Mouse (Mus musculus) forebrain, embryonic 16.5 days (tissue): ENCODE measurements around the gene Ykt6. TPM values are rescaled to one million over a fixed set of nuclear protein-coding genes. Genes with fewer than 3 reads are reported as not detected.
"Not testable (repeated sequence)": the region's sequence is repeated elsewhere in the genome, so short reads cannot be mapped to it uniquely, and the experiment has no call there.

Experiments
- ATAC-seq: fragments of 200-750 bp; cut with Nextera tagmentation; 2 replicates; pipeline ENCODE4 v1.8.0; 2017; ENCODE audit warnings: mild to moderate bottlenecking, moderate library complexity
- H3K27ac ChIP-seq: fragments of 300-500 bp; sonication (generic); 2 replicates; pipeline ENCODE4 v1.5.1; 2014; ENCODE audit warnings: low read length, control low read depth
- H3K27me3 ChIP-seq: fragments of 300-500 bp; sonication (generic); replicated peaks from 2 replicates; pipeline ENCODE4 v1.6.1; 2014; ENCODE audit warnings: low read length; ENCODE audit not compliant: control insufficient read depth, insufficient read depth
- H3K36me3 ChIP-seq: fragments of 300-500 bp; sonication (generic); 2 replicates; pipeline ENCODE4 v1.6.1; 2014; ENCODE audit not compliant: control insufficient read depth, insufficient read depth
- H3K4me1 ChIP-seq: fragments of 300-500 bp; sonication (generic); replicated peaks from 2 replicates; pipeline ENCODE4 v1.6.1; 2014; ENCODE audit warnings: low read length; ENCODE audit not compliant: control insufficient read depth, insufficient read depth
- H3K4me2 ChIP-seq: fragments of 300-500 bp; sonication (generic); 2 replicates; pipeline ENCODE4 v1.6.1; 2014; ENCODE audit warnings: mild to moderate bottlenecking, low read length, control low read depth
- H3K4me3 ChIP-seq: fragments of 300-500 bp; sonication (generic); replicated peaks from 2 replicates; pipeline ENCODE4 v1.5.1; 2014; ENCODE audit warnings: mild to moderate bottlenecking, low read length, control low read depth
- H3K9ac ChIP-seq: fragments of 300-500 bp; sonication (generic); replicated peaks from 2 replicates; pipeline ENCODE4 v1.6.1; 2014; ENCODE audit warnings: low read depth, low read length, control low read depth
- H3K9me3 ChIP-seq: fragments of 300-500 bp; sonication (generic); 2 replicates; pipeline ENCODE4 v1.6.1; 2016; ENCODE audit warnings: low read length; ENCODE audit not compliant: control insufficient read depth
- WGBS: fragments of 180-500 bp; shearing (Covaris S2); extraction: QIAGEN DNeasy Blood & Tissue Kit; methylation state at CpG from one replicate; pipeline ENCODE4 v1.1.7; 2014; 5-methylcytosine and 5-hydroxymethylcytosine counted together
- polyA plus RNA-seq: library from polyadenylated mRNA; unstranded; fragments of >200 nt; fragmentation: Nextera tagmentation; extraction: Ambion mirVana; gene quantifications from 2 replicates; pipeline ENCODE4 v1.2.1, GENCODE M21; 2015

The Ykt6 gene
- polyA plus RNA-seq, 1 experiment from 2014 or later: 111 TPM

DNA sequence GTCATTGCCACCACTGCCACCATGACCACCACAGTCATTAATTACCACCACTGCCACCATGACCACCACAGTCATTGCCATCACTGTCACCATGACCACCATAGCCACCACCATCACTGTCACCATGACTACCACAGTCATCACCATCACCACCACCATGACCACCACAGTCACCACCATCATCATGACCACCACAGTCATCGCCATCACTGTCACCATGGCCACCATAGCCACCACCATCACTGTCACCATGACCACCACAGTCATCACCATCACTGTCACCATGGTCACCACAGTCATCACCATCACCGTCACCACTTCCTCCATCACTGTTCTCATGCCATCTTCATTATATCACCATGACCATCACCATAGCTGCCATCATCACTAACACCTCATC lies 43.0 kb downstream of the Ykt6 start:
- H3K4me3 ChIP-seq: no peak overlapping the region
- no peak for ATAC-seq
- no peak overlapping the region for H3K27ac ChIP-seq
- no peak overlapping the region for H3K9ac ChIP-seq
- no peak overlapping the region for H3K4me2 ChIP-seq
- peaks cover 20% of the 10 kb centered on the region for H3K4me1 ChIP-seq
- H3K27me3 ChIP-seq: no peaks in the 10 kb centered on the region
- 98% methylated on average over 2 of the region's 2 CpGs for WGBS
- H3K36me3 ChIP-seq: no peaks in the 10 kb centered on the region; the same call in 1 of the 2 replicates
- H3K9me3 ChIP-seq: no peaks in the 10 kb centered on the region

DNA sequence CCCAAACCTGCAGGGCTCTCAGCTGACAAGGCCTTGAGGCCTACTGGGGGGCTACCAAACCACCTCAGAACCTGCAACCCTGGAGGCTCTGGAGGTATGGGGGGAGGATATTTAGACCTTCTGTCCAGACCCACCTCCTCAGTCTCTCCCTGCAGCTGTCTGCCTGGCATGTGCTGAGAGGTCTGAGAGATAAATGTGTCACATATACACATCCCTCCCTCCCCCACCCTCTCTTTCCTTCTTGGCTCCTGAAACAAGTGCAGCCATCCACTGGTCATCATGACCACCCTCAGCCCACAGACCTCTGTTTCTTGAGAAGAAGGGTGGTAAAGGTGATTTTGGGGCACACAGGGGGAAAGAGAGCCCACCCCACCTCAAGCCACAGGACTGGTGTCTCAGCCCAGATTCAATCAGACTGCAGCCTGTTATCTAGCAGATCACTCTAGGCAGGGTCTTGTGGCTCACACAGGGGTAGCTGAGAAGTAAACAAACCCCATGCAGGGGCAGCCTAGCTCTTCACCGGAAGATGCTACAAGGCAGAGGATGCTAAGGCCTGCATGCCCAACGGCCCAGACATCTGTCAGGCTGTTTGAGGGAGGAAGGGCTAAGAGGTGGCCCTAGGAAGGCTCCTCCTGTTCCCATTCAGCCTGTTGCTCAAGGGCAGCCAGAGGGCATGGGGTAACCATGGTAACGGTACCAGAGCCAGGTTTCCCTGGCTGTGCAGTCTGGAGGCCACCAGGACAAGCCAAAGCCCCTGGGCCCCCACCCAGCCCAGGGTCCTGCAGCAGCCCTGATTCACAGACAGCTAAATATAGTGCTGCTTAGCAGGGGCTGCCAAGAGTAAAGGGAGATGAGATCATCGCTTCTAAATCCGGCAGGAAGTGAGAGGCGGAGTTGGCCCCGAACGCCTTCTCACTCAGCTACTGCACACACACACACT lies 44.6 kb downstream of the Ykt6 start:
- no peak overlapping the region for H3K4me2 ChIP-seq
- H3K9ac ChIP-seq: 0 out of 2 replicates have a peak overlapping the region, but pooled peaks have one; percentile 17
- H3K4me3 ChIP-seq: no peak overlapping the region
- peaks cover 20% of the 10 kb centered on the region for H3K4me1 ChIP-seq
- H3K9me3 ChIP-seq: no peaks in the 10 kb centered on the region
- H3K27me3 ChIP-seq: no peaks in the 10 kb centered on the region
- H3K36me3 ChIP-seq: no peaks in the 10 kb centered on the region; the same call in 1 of the 2 replicates
- ATAC-seq: peak; percentile 93
- 4% methylated on average over 8 of the region's 8 CpGs for WGBS
- peak overlapping the region; percentile 85 for H3K27ac ChIP-seq

DNA sequence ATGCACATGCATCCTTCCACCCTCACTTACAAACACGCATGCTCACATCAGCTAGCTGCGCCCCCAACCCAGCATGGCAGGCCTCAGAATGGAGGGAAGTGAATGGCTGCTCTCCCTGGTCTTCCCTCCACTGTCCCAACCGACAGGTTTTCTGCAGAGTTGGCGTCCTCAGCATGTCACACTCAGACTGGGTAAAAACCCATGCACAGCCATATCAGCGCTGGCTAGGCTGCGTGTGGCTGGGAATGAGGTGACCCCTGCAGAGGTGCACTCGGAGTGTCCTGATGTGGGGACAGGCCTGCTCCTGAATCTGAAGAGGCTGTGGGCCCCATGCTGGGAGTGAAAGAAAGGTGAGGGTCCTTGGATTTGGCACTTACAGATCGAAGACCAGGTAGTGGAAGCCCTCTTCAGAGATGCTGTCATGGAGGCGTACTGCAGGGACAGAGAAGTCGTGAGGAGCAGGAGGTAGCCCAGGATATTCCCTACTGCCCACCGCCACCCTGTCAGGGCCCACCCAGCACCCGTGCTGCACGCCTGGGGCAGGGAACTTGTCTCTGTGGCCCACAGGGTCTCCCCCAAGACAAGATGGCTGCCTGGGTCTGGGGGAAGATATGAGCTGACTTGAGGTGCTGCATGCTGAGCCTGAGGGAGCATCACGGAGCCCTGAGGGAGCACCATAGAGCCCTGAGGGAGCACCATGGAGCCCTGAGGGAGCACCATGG lies 45.6 kb downstream of the Ykt6 start:
- Histone ChIP-seq H3K9ac (peak overlapping the region; percentile 26; the same call in 1 of the 2 replicates), H3K4me3 (no peak overlapping the region), H3K36me3 (no peaks in the 10 kb centered on the region; the same call in 1 of the 2 replicates), H3K4me1 (peaks cover 20% of the 10 kb centered on the region), H3K4me2 (no peak overlapping the region), H3K27me3 (no peaks in the 10 kb centered on the region), H3K27ac (peak overlapping the region; percentile 69), H3K9me3 (no peaks in the 10 kb centered on the region)
- 75% methylated on average over 14 of the region's 14 CpGs for WGBS
- ATAC-seq: peak; percentile 34; the same call in 1 of the 2 replicates

DNA sequence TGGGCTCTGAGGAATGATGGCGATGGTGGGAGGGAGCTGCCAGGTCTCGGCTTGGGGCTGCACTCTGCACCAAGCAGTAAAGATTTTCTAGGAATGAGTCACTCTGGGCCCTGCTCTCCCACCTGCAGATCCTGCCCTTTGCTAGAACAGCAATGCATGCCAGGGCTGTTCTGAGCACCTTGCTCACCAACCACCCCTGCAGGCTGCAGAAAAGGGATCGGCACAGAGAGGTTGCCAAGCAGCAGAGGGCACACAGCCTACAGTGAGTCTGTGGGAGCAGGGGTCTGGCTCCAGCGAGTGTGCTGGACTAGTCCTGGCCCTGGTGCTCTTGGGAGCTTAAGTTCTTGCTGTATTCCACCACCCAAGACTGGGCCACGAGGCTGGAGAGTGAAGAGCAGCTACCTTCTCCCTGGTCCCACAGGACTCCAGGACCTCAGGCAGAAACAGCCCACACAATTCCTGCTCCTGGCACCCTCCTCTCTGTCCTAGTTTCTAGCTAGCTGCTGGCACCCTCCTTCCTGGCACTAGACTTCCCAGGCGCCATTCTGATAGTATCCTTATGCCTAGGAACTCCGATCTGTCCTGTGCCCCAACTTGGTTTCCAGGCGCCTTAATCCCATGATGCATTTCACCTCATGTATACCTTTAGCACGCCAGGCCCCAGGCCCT lies 46.6 kb downstream of the Ykt6 start:
- Histone ChIP-seq H3K4me2 (no peak overlapping the region), H3K27me3 (no peaks in the 10 kb centered on the region), H3K27ac (no peak overlapping the region), H3K4me1 (peaks cover 20% of the 10 kb centered on the region), H3K9ac (no peak overlapping the region), H3K4me3 (no peak overlapping the region), H3K9me3 (no peaks in the 10 kb centered on the region), H3K36me3 (no peaks in the 10 kb centered on the region; the same call in 1 of the 2 replicates)
- 77% methylated on average over 9 of the region's 9 CpGs for WGBS
- ATAC-seq: no peak

DNA sequence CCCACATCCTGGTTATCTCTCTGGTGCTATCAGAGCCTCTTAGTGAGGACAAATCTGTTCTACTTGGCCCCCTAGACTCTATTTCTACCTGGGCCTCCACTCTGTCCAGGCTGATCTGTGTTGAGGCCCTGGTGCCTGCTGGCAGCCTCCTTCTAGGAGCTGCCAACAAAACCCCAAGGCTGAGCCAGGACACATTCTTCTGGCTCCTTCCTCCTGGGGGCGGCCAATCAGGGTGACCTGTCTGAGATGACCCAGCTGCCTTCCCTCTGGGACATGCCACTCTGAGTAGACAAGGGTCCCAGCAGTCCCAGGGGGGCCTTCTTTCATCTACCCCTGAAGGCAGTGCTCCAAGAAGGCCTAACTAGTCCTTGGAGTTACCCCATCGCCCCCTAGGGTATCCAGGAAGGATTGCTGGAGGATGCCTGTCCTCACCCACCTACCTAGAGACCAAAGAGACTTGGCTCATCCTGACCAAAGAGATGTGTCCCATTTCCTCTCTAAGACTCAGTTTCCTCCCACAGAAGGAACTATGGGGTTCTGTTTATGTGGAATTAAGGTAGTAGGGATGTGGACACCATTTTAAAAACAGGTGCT lies 47.6 kb downstream of the Ykt6 start:
- no peak overlapping the region for H3K4me3 ChIP-seq
- H3K36me3 ChIP-seq: no peaks in the 10 kb centered on the region
- H3K27me3 ChIP-seq: no peaks in the 10 kb centered on the region
- no peak overlapping the region for H3K4me2 ChIP-seq
- ATAC-seq: no peak
- peaks cover 20% of the 10 kb centered on the region for H3K4me1 ChIP-seq
- H3K9ac ChIP-seq: no peak overlapping the region
- 27% methylated on average over 2 of the region's 2 CpGs for WGBS
- H3K27ac ChIP-seq: no peak overlapping the region
- no peaks in the 10 kb centered on the region for H3K9me3 ChIP-seq

DNA sequence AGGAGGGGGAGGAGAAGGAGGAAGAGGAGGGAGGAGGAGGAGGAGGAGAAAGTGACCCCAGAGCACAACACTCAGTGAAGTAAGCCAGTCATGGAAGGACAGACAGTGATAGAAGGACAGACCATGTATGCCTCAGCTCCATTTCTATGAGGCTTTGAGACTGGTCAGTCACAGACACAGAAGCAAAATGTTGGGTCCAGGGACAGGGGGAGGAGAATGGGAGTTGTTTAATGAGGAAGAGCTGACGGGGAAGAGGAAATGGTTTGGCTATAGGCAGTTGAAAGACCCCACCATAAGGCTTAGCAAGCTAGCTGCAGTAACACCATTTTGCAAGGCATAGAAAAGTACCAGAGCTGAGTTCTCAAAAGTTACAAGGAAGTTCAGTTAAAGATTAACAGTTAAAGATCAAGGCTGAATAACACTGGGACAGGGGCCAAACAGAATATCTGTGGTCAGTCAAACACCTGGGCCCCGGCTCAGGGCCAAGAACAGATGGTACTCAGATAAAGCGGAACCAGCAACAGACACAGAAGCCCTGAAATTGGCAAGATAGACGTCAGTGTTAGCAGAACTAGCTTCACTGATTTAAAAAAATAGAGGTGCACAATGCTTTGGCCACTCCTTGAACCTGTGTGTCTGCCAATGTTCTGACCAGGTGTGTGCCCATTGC lies 50.0 kb downstream of the Ykt6 start:
- H3K4me2 ChIP-seq, H3K9ac ChIP-seq, H3K9me3 ChIP-seq, H3K27me3 ChIP-seq, ATAC-seq, H3K36me3 ChIP-seq, H3K4me3 ChIP-seq, H3K27ac ChIP-seq: not testable (repeated sequence)
- peaks cover 10% of the 10 kb centered on the region for H3K4me1 ChIP-seq
- 28% methylated on average over 1 of the region's 4 CpGs for WGBS

DNA sequence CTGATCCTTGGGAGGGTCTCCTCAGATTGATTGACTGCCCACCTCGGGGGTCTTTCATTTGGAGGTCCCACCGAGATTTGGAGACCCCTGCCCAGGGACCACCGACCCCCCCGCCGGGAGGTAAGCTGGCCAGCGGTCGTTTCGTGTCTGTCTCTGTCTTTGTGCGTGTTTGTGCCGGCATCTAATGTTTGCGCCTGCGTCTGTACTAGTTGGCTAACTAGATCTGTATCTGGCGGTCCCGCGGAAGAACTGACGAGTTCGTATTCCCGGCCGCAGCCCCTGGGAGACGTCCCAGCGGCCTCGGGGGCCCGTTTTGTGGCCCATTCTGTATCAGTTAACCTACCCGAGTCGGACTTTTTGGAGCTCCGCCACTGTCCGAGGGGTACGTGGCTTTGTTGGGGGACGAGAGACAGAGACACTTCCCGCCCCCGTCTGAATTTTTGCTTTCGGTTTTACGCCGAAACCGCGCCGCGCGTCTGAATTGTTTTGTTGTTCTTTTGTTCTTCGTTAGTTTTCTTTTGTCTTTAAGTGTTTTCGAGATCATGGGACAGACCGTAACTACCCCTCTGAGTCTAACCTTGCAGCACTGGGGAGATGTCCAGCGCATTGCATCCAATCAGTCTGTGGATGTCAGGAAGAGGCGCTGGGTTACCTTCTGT lies 51.0 kb downstream of the Ykt6 start:
- H3K4me2 ChIP-seq: peak overlapping the region; percentile 50
- not testable (repeated sequence) for ATAC-seq, H3K27ac ChIP-seq, H3K27me3 ChIP-seq, H3K9me3 ChIP-seq, H3K4me1 ChIP-seq, H3K36me3 ChIP-seq
- under 1% methylated on average over 31 of the region's 44 CpGs for WGBS
- peak overlapping the region; percentile 45 for H3K4me3 ChIP-seq
- peak overlapping the region; percentile 57 for H3K9ac ChIP-seq

DNA sequence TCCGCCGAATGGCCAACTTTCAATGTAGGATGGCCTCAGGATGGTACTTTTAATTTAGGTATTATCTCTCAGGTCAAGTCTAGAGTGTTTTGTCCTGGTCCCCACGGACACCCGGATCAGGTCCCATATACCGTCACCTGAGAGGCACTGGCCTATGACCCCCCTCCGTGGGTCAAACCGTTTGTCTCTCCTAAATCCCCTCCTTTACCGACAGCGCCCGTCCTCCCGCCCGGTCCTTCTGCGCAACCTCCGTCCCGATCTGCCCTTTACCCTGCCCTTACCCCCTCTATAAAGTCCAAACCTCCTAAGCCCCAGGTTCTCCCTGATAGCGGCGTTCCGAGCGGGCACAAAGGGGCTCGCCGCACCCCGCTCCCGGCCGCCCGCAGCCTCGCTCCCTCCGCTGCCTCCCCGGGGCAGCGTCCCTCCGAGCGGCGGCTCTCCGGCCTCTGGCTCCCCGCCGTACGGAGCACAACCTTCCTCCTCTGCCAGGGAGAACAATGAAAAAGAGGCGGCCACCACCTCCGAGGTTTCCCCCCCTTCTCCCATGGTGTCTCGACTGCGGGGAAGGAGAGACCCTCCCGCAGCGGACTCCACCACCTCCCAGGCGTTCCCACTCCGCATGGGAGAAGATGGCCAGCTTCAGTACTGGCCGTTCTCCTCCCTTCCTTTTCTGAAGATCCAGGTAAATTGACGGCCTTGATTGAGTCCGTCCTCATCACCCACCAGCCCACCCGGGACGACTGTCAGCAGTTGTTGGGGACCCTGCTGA lies 51.7 kb downstream of the Ykt6 start:
- not testable (repeated sequence) for H3K9me3 ChIP-seq, H3K4me1 ChIP-seq, H3K27me3 ChIP-seq, H3K27ac ChIP-seq, H3K36me3 ChIP-seq
- WGBS: 2% methylated on average over 22 of the region's 49 CpGs
- peak overlapping the region; percentile 50 for H3K4me2 ChIP-seq
- peak; percentile 82 for ATAC-seq
- H3K9ac ChIP-seq: peak overlapping the region; percentile 57
- H3K4me3 ChIP-seq: peak overlapping the region; percentile 45
